Mouse (Mus musculus) neural tube, embryonic 12.5 days (tissue): ENCODE measurements at regions not wholly inside any gene's neighbourhood (a gene's known extent, or its start where the extent isn't known, plus 50 kb on each side); places are given as distances from the start of the nearest gene placed in this dataset.

Source experiments
- ATAC-seq: fragments of 200-750 bp; cut with Nextera tagmentation; 2 replicates; pipeline ENCODE4 v1.8.0; 2017; ENCODE audit warnings: low read depth, mild to moderate bottlenecking, moderate TSS enrichment, moderate library complexity; ENCODE audit not compliant: low FRiP score
- H3K27ac ChIP-seq: fragments of 300-500 bp; sonication (generic); 2 replicates; pipeline ENCODE4 v1.5.1; 2016
- H3K27me3 ChIP-seq: fragments of 300-500 bp; sonication (generic); replicated peaks from 2 replicates; pipeline ENCODE4 v1.6.1; 2016; ENCODE audit warnings: mild to moderate bottlenecking
- H3K36me3 ChIP-seq: fragments of 300-500 bp; sonication (generic); 2 replicates; pipeline ENCODE4 v1.6.1; 2016; ENCODE audit warnings: mild to moderate bottlenecking
- H3K4me1 ChIP-seq: fragments of 300-500 bp; sonication (generic); 2 replicates; pipeline ENCODE4 v1.6.1; 2016
- H3K4me2 ChIP-seq: fragments of 300-500 bp; sonication (generic); replicated peaks from 2 replicates; pipeline ENCODE4 v1.6.1; 2016; ENCODE audit warnings: mild to moderate bottlenecking
- H3K4me3 ChIP-seq: fragments of 300-500 bp; sonication (generic); 2 replicates; pipeline ENCODE4 v1.5.1; 2016
- H3K9ac ChIP-seq: fragments of 300-500 bp; sonication (generic); 2 replicates; pipeline ENCODE4 v1.6.1; 2016; ENCODE audit warnings: mild to moderate bottlenecking
- H3K9me3 ChIP-seq: fragments of 300-500 bp; sonication (generic); 2 replicates; pipeline ENCODE4 v1.6.1; 2016; ENCODE audit warnings: mild to moderate bottlenecking
- WGBS: fragments of 180-500 bp; shearing (Covaris S2); methylation state at CpG from one replicate; pipeline ENCODE4 v1.1.7; 2016; 5-methylcytosine and 5-hydroxymethylcytosine counted together

GRCm38 (mm10) chr2:10755375-10755774 is 385.1 kb downstream of the Sfmbt2 start:
- WGBS = 58% methylated on average over 3 of the region's 3 CpGs
- H3K27me3 ChIP-seq = no peaks in the 10 kb centered on the region
- H3K36me3 ChIP-seq = no peaks in the 10 kb centered on the region
- no peaks in the 10 kb centered on the region for H3K9me3 ChIP-seq
- H3K4me1 ChIP-seq = peaks cover 7% of the 10 kb centered on the region; the same call in 1 of the 2 replicates
- no peak overlapping the region for H3K27ac ChIP-seq
- H3K4me2 ChIP-seq = no peak overlapping the region
- H3K4me3 ChIP-seq = no peak overlapping the region
- ATAC-seq = no peak
- H3K9ac ChIP-seq = no peak overlapping the region

GRCm38 (mm10) chr2:10757202-10757840 is 387.0 kb downstream of the Sfmbt2 start:
- Histone ChIP-seq H3K4me1 (peaks cover 7% of the 10 kb centered on the region; the same call in 1 of the 2 replicates), H3K36me3 (no peaks in the 10 kb centered on the region), H3K9ac (no peak overlapping the region), H3K27me3 (no peaks in the 10 kb centered on the region), H3K9me3 (no peaks in the 10 kb centered on the region), H3K4me3 (no peak overlapping the region), H3K4me2 (no peak overlapping the region), H3K27ac (no peak overlapping the region)
- peak; percentile 70; the same call in 1 of the 2 replicates for ATAC-seq
- 50% methylated on average over 8 of the region's 8 CpGs for WGBS

DNA sequence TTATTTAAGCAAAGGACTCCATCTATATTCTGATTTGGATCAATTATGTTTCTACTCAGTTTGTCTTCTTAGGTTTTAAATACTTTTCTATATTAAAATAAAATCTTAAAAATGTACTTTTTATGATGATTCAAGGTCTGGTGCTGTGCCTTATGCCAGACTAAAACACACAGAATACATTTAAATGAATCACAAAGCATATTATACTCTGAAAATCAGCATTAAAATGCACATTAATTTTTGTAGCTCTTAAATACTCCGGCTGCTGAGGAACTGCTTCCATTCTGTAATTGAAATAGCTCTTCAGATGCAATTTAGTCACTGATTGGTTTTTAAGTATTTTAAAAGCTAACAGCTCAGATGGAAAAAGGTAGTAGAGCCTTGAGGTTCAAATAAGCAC is 387.6 kb downstream of the Sfmbt2 start:
- Histone ChIP-seq H3K4me1 (peaks cover 7% of the 10 kb centered on the region; the same call in 1 of the 2 replicates), H3K9me3 (no peaks in the 10 kb centered on the region), H3K36me3 (no peaks in the 10 kb centered on the region), H3K27me3 (no peaks in the 10 kb centered on the region), H3K4me2 (no peak overlapping the region), H3K27ac (no peak overlapping the region), H3K4me3 (no peak overlapping the region), H3K9ac (no peak overlapping the region)
- no peak for ATAC-seq
- WGBS = 69% methylated on average over 1 of the region's 1 CpGs

DNA sequence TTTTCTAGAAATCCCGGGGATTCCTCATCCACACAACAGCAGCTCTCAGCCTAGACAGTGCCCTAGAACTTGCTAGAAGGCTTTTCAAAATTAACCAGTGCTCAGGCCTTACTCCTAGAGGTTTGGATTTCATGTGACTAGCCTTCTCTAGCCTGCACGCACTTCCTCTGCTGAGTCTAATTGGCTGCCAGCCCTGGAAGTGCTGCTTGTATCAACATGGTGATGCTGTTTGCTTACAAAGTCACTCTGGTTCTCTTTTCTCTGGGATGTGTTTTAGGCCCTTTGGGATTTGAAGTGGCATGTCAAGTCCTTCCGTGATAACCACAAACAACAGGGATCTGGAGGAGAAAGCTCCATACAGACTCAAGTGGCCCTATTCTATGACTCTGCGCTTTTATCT is 391.9 kb downstream of the Sfmbt2 start:
- Histone ChIP-seq H3K27me3 (no peaks in the 10 kb centered on the region), H3K9ac (no peak overlapping the region), H3K9me3 (no peaks in the 10 kb centered on the region), H3K4me1 (peaks cover 2% of the 10 kb centered on the region; the same call in 1 of the 2 replicates), H3K36me3 (no peaks in the 10 kb centered on the region), H3K27ac (no peak overlapping the region), H3K4me2 (no peak overlapping the region), H3K4me3 (no peak overlapping the region)
- no peak for ATAC-seq
- WGBS = 86% methylated on average over 4 of the region's 4 CpGs

DNA sequence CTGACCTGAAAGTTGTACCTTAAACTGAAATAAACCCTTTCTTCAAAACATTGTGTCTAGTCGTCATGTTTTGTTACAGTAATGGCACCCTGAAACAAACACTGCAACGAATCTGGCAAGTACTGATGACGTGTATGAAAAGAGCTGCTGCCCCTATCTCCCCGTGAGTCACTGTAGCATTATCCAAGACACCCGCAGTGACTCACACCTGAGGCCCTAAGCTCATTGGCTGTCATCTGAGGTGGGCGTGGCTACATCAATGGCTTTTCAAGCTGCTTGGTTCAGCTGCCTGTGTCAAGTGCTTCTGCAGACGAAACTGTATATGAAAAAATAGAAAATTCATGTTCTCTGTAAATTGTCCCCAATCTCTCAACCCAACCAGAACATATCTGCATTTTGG is 388.8 kb upstream of the Prkcq start:
- no peaks in the 10 kb centered on the region for H3K27me3 ChIP-seq
- H3K4me3 ChIP-seq = no peak overlapping the region
- H3K27ac ChIP-seq = no peak overlapping the region
- 57% methylated on average over 7 of the region's 7 CpGs for WGBS
- no peaks in the 10 kb centered on the region for H3K36me3 ChIP-seq
- H3K4me2 ChIP-seq = no peak overlapping the region
- no peak for ATAC-seq
- no peak overlapping the region for H3K9ac ChIP-seq
- H3K9me3 ChIP-seq = no peaks in the 10 kb centered on the region
- H3K4me1 ChIP-seq = peaks cover 7% of the 10 kb centered on the region; the same call in 1 of the 2 replicates

DNA sequence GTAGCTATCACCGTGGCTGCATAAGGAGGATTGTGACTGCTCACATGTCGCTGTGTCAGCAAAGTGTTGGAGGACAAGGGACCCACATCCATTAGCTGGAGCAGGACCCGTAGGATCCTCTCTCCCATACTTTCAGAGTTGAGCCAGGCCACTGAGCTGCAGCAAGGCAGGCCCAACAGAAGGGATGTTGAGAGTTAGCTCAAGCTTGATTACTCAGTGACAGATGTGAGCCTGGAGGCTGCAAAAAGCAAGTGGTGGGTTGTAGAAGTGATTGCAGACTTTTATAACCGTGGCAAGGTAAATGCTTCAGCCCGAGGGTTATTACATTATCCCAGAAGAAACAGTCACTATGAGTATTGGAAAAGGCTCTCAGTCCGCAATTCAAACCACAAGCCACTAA is 388.3 kb upstream of the Prkcq start:
- Histone ChIP-seq H3K4me2 (no peak overlapping the region), H3K9ac (no peak overlapping the region), H3K36me3 (no peaks in the 10 kb centered on the region), H3K4me1 (peaks cover 7% of the 10 kb centered on the region; the same call in 1 of the 2 replicates), H3K9me3 (no peaks in the 10 kb centered on the region), H3K27ac (no peak overlapping the region), H3K4me3 (no peak overlapping the region), H3K27me3 (no peaks in the 10 kb centered on the region)
- 0 out of 2 replicates have a peak, but pooled peaks have one; percentile 51 for ATAC-seq
- 50% methylated on average over 6 of the region's 6 CpGs for WGBS

GRCm38 (mm10) chr2:10784266-10784665 is 387.6 kb upstream of the Prkcq start:
- Histone ChIP-seq H3K36me3 (no peaks in the 10 kb centered on the region), H3K27ac (no peak overlapping the region), H3K27me3 (no peaks in the 10 kb centered on the region), H3K4me3 (no peak overlapping the region), H3K4me1 (peaks cover 7% of the 10 kb centered on the region; the same call in 1 of the 2 replicates), H3K9ac (no peak overlapping the region), H3K9me3 (no peaks in the 10 kb centered on the region), H3K4me2 (no peak overlapping the region)
- ATAC-seq = peak; percentile 66
- 38% methylated on average over 2 of the region's 2 CpGs for WGBS

- ATAC-seq = no peak
- WGBS = 21% methylated on average over 2 of the region's 2 CpGs
These were observed 386.8 kb upstream of the Prkcq start for GRCm38 (mm10) chr2:10785156-10785555.

DNA sequence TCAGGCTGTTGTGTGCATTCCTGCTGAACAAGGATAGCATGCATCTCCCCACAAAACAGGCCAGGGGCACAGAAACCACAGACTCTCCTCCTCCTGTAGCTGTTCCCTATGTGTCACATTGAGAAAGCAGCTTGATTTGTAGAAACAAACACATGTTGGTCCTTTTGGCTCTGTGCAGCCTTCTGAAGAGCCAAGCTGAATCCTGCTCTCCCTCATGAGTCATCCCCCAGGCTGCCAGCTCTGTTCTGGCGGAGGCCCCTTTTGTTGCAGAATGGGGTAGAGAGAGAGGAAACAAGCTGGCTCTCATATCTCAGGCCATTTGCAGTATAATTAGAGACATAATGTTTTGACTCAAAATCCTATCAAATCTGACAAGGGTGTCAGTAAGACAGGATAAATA is 383.4 kb upstream of the Prkcq start:
- Histone ChIP-seq H3K9ac (no peak overlapping the region), H3K4me1 (peaks cover 7% of the 10 kb centered on the region; the same call in 1 of the 2 replicates), H3K4me2 (no peak overlapping the region), H3K27me3 (no peaks in the 10 kb centered on the region), H3K36me3 (no peaks in the 10 kb centered on the region), H3K9me3 (no peaks in the 10 kb centered on the region), H3K27ac (no peak overlapping the region), H3K4me3 (no peak overlapping the region)
- 31% methylated on average over 1 of the region's 1 CpGs for WGBS
- ATAC-seq = no peak

More at GRCm38 (mm10) chr2:10785156-10785555, 386.8 kb upstream of the Prkcq start:
- Histone ChIP-seq H3K27me3 (no peaks in the 10 kb centered on the region), H3K36me3 (no peaks in the 10 kb centered on the region), H3K4me1 (peaks cover 7% of the 10 kb centered on the region; the same call in 1 of the 2 replicates), H3K4me3 (no peak overlapping the region), H3K9ac (no peak overlapping the region), H3K4me2 (no peak overlapping the region), H3K27ac (no peak overlapping the region), H3K9me3 (no peaks in the 10 kb centered on the region)

DNA sequence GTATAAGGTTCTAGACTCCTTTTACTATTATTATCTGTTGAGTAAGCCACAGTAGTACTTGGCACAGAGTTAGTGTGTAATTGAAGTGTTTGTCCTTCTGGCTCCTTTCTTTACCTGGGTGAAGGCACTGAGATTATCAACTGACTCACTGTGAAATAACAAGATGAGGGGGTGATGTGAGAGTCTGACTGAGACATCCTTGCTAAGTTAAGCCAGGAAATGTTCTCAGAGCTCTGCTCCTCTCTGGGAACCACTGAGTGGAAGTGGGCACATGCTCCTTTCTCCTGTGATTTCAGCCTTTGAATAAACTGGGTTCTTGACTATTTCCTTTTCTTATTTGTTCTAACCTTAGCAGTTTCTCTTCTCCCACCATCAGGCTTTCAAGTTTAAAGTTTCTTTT is 380.7 kb upstream of the Prkcq start:
- no peak overlapping the region for H3K4me3 ChIP-seq
- no peak overlapping the region for H3K4me2 ChIP-seq
- no peaks in the 10 kb centered on the region for H3K36me3 ChIP-seq
- ATAC-seq = no peak
- no peaks in the 10 kb centered on the region for H3K9me3 ChIP-seq
- H3K27ac ChIP-seq = no peak overlapping the region
- no peak overlapping the region for H3K9ac ChIP-seq
- no peaks in the 10 kb centered on the region for H3K27me3 ChIP-seq
- no peaks in the 10 kb centered on the region for H3K4me1 ChIP-seq

DNA sequence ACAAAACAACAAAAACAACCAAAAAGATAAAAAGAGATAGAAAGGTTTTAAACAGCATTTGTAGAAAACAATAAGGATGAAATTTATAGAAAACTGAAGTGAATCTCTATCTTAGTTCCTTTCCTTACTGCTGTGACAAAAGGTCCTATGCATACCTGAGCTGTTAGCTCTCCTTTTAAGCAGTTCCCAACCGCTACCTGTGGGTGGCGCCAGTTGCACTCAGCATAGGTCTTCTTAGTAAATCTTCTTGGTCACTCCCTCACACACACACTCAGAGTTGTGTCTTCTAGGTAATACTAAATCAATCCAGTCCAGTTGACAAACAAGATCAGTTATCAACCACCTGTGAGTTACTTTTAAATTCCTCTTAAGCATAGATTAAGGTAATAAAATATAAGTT is 355.5 kb upstream of the Prkcq start:
- H3K4me2 ChIP-seq = no peak overlapping the region
- no peaks in the 10 kb centered on the region for H3K4me1 ChIP-seq
- ATAC-seq = no peak
- no peaks in the 10 kb centered on the region for H3K9me3 ChIP-seq
- H3K9ac ChIP-seq = no peak overlapping the region
- no peaks in the 10 kb centered on the region for H3K36me3 ChIP-seq
- 45% methylated on average over 2 of the region's 2 CpGs for WGBS
- no peak overlapping the region for H3K4me3 ChIP-seq
- no peaks in the 10 kb centered on the region for H3K27me3 ChIP-seq
- no peak overlapping the region for H3K27ac ChIP-seq

- H3K4me3 ChIP-seq = peak overlapping the region; percentile 36
- no peaks in the 10 kb centered on the region for H3K27me3 ChIP-seq
- peak overlapping the region; percentile 33; the same call in 1 of the 2 replicates for H3K9ac ChIP-seq
- no peaks in the 10 kb centered on the region for H3K36me3 ChIP-seq
- H3K4me2 ChIP-seq = peak overlapping the region; percentile 57
- 34% methylated on average over 29 of the region's 29 CpGs for WGBS
- no peaks in the 10 kb centered on the region for H3K9me3 ChIP-seq
- H3K27ac ChIP-seq = no peak overlapping the region
- ATAC-seq = peak; percentile 75
- no peaks in the 10 kb centered on the region for H3K4me1 ChIP-seq
These were observed 346.4 kb upstream of the Prkcq start for GRCm38 (mm10) chr2:10825278-10826133.
